Mouse (Mus musculus) embryonic facial prominence, embryonic 14.5 days (tissue): ENCODE results near the gene Sult2a4. TPM values are rescaled to one million over a fixed set of nuclear protein-coding genes. Genes with fewer than 3 reads are reported as not detected.
"Not testable (repeated sequence)": the region's sequence is repeated elsewhere in the genome, so short reads cannot be mapped to it uniquely, and the experiment has no call there.

ENCODE experiments used
- ATAC-seq: fragments of 200-750 bp; cut with Nextera tagmentation; 2 replicates; pipeline ENCODE4 v1.8.0; 2017; ENCODE audit warnings: low read depth, moderate number of reproducible peaks, moderate TSS enrichment
- DNase-seq: peaks from one replicate; pipeline ENCODE4 v3.0.0-alpha.2; 2015; ENCODE audit warnings: low spot score
- H3K27ac ChIP-seq: fragments of 300-500 bp; sonication (generic); replicated peaks from 2 replicates; pipeline ENCODE4 v1.5.1; 2014; ENCODE audit warnings: low read depth, mild to moderate bottlenecking, low read length, moderate library complexity
- H3K27me3 ChIP-seq: fragments of 300-500 bp; sonication (generic); replicated peaks from 2 replicates; pipeline ENCODE4 v1.6.1; 2014; ENCODE audit warnings: low read length; ENCODE audit not compliant: control insufficient read depth, insufficient read depth
- H3K36me3 ChIP-seq: fragments of 300-500 bp; sonication (generic); 2 replicates; pipeline ENCODE4 v1.6.1; 2014; ENCODE audit warnings: low read length, mixed read lengths; ENCODE audit not compliant: control insufficient read depth, insufficient read depth
- H3K4me1 ChIP-seq: fragments of 300-500 bp; sonication (generic); 2 replicates; pipeline ENCODE4 v1.6.1; 2014; ENCODE audit warnings: antibody characterized with exemption, low read length; ENCODE audit not compliant: control insufficient read depth, insufficient read depth
- H3K4me2 ChIP-seq: fragments of 300-500 bp; sonication (generic); 2 replicates; pipeline ENCODE4 v1.6.1; 2014; ENCODE audit warnings: low read depth, mild to moderate bottlenecking, low read length, moderate library complexity, mixed read lengths
- H3K4me3 ChIP-seq: fragments of 300-500 bp; sonication (generic); 2 replicates; pipeline ENCODE4 v1.5.1; 2014; ENCODE audit warnings: low read depth, mild to moderate bottlenecking, low read length
- H3K9ac ChIP-seq: fragments of 300-500 bp; sonication (generic); 2 replicates; pipeline ENCODE4 v1.6.1; 2014; ENCODE audit warnings: low read depth, mild to moderate bottlenecking, low read length, moderate library complexity, mixed read lengths
- H3K9me3 ChIP-seq: fragments of 300-500 bp; sonication (generic); 2 replicates; pipeline ENCODE4 v1.6.1; 2016; ENCODE audit warnings: low read length; ENCODE audit not compliant: control insufficient read depth
- WGBS: fragments of 180-500 bp; shearing (Covaris S2); extraction: QIAGEN DNeasy Blood & Tissue Kit; methylation state at CpG from one replicate; pipeline ENCODE4 v1.1.7; 2014; 5-methylcytosine and 5-hydroxymethylcytosine counted together
- polyA plus RNA-seq: library from polyadenylated mRNA; unstranded; fragments of >200 nt; fragmentation: Nextera tagmentation; extraction: Ambion mirVana; gene quantifications from 2 replicates; pipeline ENCODE4 v1.2.1, GENCODE M21; 2014

The Sult2a4 gene
- polyA plus RNA-seq: not detected in 2 replicates

- not testable (repeated sequence) for H3K4me3 ChIP-seq, ATAC-seq, H3K4me1 ChIP-seq, H3K9me3 ChIP-seq, H3K27ac ChIP-seq, H3K4me2 ChIP-seq, H3K36me3 ChIP-seq, H3K9ac ChIP-seq, DNase-seq, H3K27me3 ChIP-seq
- WGBS: 89% methylated on average over 6 of the region's 6 CpGs
Observed at GRCm38 (mm10) chr7:13989507-13989906, at the start of gene Sult2a4. Gene Sult2a4, minus strand, starts transcription at chr7:13989607.

- H3K27ac ChIP-seq, H3K9ac ChIP-seq, DNase-seq, H3K9me3 ChIP-seq, H3K4me2 ChIP-seq, H3K4me3 ChIP-seq, H3K4me1 ChIP-seq, ATAC-seq, H3K36me3 ChIP-seq, H3K27me3 ChIP-seq: not testable (repeated sequence)
Observed at GRCm38 (mm10) chr7:14030831-14031230, 41.4 kb upstream of the Sult2a4 start.

DNA sequence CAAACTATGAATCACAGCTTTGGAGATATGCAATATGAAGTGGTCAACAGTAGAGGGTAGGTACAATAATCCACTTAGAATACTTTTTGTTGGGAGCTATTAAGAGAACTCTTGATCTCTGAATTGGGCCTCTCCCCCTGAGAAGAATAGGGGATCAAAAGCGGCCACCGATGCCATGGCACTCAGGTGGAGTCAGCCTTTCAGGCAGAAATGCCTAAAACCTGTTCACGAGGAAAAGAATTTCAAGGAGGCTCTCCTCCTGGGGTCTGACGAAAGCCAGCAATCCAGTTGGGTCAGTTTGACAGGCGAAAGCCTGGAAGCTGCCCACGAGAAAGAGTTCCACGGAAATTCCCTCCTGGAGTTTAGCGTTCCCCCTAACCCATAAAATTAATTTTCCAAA, 23.7 kb upstream of the Sult2a4 start:
- Histone ChIP-seq H3K4me3 (no peak overlapping the region), H3K36me3 (no peaks in the 10 kb centered on the region), H3K27ac (no peak overlapping the region), H3K27me3 (no peaks in the 10 kb centered on the region), H3K4me1 (no peaks in the 10 kb centered on the region), H3K9me3 (peaks cover 10% of the 10 kb centered on the region; the same call in 1 of the 2 replicates), H3K4me2 (no peak overlapping the region), H3K9ac (no peak overlapping the region)
- no peak for ATAC-seq
- WGBS: 79% methylated on average over 8 of the region's 8 CpGs
- no peak for DNase-seq

GRCm38 (mm10) chr7:14010686-14011085, 21.3 kb upstream of the Sult2a4 start:
- not testable (repeated sequence) for H3K4me2 ChIP-seq, H3K9ac ChIP-seq, H3K36me3 ChIP-seq, H3K9me3 ChIP-seq, H3K4me1 ChIP-seq, ATAC-seq, H3K4me3 ChIP-seq, DNase-seq, H3K27ac ChIP-seq, H3K27me3 ChIP-seq

Other genes starting within 250 kb of the Sult2a4 start
- gene Sult2a1, start 152.2 kb downstream of the Sult2a4 start, polyA plus RNA-seq: not detected in 2 replicates
- not detected in 2 replicates for gene Sult2a3, start 133.4 kb upstream of the Sult2a4 start, polyA plus RNA-seq